ENCODE assay signal across 27 mouse cellular contexts in genomic region chr3:34483934-34484333, GRCm38 (mm10).
DNase-seq lines count a peak whose midpoint lies in the region; ATAC-seq and TF ChIP-seq lines count a peak whose summit lies in the region.
"Had no signal": no experiment of that assay in that cellular context is flagged by ENCODE, and none has a peak within 500 bp of the region (broad histone marks: within the 10 kb centered on the region; RNA-seq: fewer than 3 reads in every experiment).

No protein-coding gene starts in this region.

- WGBS in hindbrain, postnatal 0 days: 50% methylated on average over 3 of the region's 3 CpGs
- WGBS in hindbrain, embryonic 13.5 days: 71% methylated on average over 3 of the region's 3 CpGs
- WGBS in midbrain, embryonic 10.5 days: 63% methylated on average over 3 of the region's 3 CpGs
- WGBS in midbrain, embryonic 16.5 days: 46% methylated on average over 3 of the region's 3 CpGs
- WGBS in midbrain, embryonic 11.5 days: 58% methylated on average over 3 of the region's 3 CpGs
- WGBS in midbrain, embryonic 15.5 days: 40% methylated on average over 3 of the region's 3 CpGs

- ATAC-seq in hindbrain, postnatal 0 days: peak; percentile 22; the same call in 1 of the 2 replicates
- ATAC-seq in hindbrain, embryonic 13.5 days (ENCODE audit: low FRiP score): no peak
- ATAC-seq in midbrain, embryonic 16.5 days: no peak
- ATAC-seq in midbrain, embryonic 11.5 days (ENCODE audit: low FRiP score): peak; percentile 52; the same call in 1 of the 2 replicates
- peak; percentile 53; the same call in 1 of the 2 replicates for ATAC-seq in midbrain, embryonic 15.5 days (replicated peaks)
- ATAC-seq: forebrain, embryonic 16.5 days; hindbrain, embryonic 16.5 days; intestine, postnatal 0 days; Patski had no signal

- no peaks in the 10 kb centered on the region for H3K9me3 ChIP-seq in hindbrain, postnatal 0 days (ENCODE audit: low read length)
- H3K9me3 ChIP-seq in hindbrain, embryonic 13.5 days: no peaks in the 10 kb centered on the region
- H3K9me3 ChIP-seq in midbrain, embryonic 10.5 days (replicated peaks): no peaks in the 10 kb centered on the region
- H3K9me3 ChIP-seq in midbrain, embryonic 16.5 days (replicated peaks; ENCODE audit: control insufficient read depth, low read length, poor library complexity, severe bottlenecking): no peaks in the 10 kb centered on the region
- H3K9me3 ChIP-seq in midbrain, embryonic 11.5 days (ENCODE audit: control insufficient read depth, low read length): no peaks in the 10 kb centered on the region
- no peaks in the 10 kb centered on the region for H3K9me3 ChIP-seq in midbrain, embryonic 15.5 days
- H3K9me3 ChIP-seq: embryonic facial prominence, embryonic 13.5 days; forebrain, embryonic 10.5 days; heart, embryonic 13.5 days; hindbrain, embryonic 10.5 days had no signal

- no peak overlapping the region for H3K4me3 ChIP-seq in hindbrain, postnatal 0 days (ENCODE audit: low read length)
- H3K4me3 ChIP-seq in hindbrain, embryonic 13.5 days: no peak overlapping the region
- H3K4me3 ChIP-seq in midbrain, embryonic 10.5 days: no peak overlapping the region
- H3K4me3 ChIP-seq in midbrain, embryonic 16.5 days (ENCODE audit: low read depth, low read length): no peak overlapping the region
- no peak overlapping the region for H3K4me3 ChIP-seq in midbrain, embryonic 11.5 days (ENCODE audit: low read depth, low read length)
- no peak overlapping the region for H3K4me3 ChIP-seq in midbrain, embryonic 15.5 days
- H3K4me3 ChIP-seq: embryonic facial prominence, embryonic 13.5 days; forebrain, embryonic 10.5 days; heart, embryonic 13.5 days; hindbrain, embryonic 10.5 days; left cerebral cortex, adult 2 months had no signal

- no peaks in the 10 kb centered on the region for H3K27me3 ChIP-seq in hindbrain, postnatal 0 days (ENCODE audit: insufficient read depth, low read length)
- peaks cover 23% of the 10 kb centered on the region; the same call in 1 of the 2 replicates for H3K27me3 ChIP-seq in hindbrain, embryonic 13.5 days
- peaks cover 45% of the 10 kb centered on the region for H3K27me3 ChIP-seq in midbrain, embryonic 10.5 days (ENCODE audit: low read depth, poor library complexity, severe bottlenecking)
- no peaks in the 10 kb centered on the region; the same call in 1 of the 2 replicates for H3K27me3 ChIP-seq in midbrain, embryonic 16.5 days (ENCODE audit: control insufficient read depth, insufficient read depth, low read depth, low read length)
- 0 out of 2 replicates have a peak, but pooled peaks cover 2% of the 10 kb centered on the region for H3K27me3 ChIP-seq in midbrain, embryonic 11.5 days (ENCODE audit: control insufficient read depth, insufficient read depth, low read length)
- H3K27me3 ChIP-seq in midbrain, embryonic 15.5 days (replicated peaks): no peaks in the 10 kb centered on the region
- H3K27me3 ChIP-seq: heart, embryonic 13.5 days had no signal

- no peak overlapping the region for H3K4me2 ChIP-seq in hindbrain, postnatal 0 days (ENCODE audit: low read depth, low read length)
- no peak overlapping the region for H3K4me2 ChIP-seq in hindbrain, embryonic 13.5 days
- H3K4me2 ChIP-seq in midbrain, embryonic 16.5 days (ENCODE audit: low read length): no peak overlapping the region
- H3K4me2 ChIP-seq in midbrain, embryonic 11.5 days: no peak overlapping the region
- no peak overlapping the region for H3K4me2 ChIP-seq in midbrain, embryonic 15.5 days
- H3K4me2 ChIP-seq: embryonic facial prominence, embryonic 13.5 days; heart, embryonic 13.5 days had no signal

- TF ChIP-seq CTCF in hindbrain, postnatal 0 days (IDR thresholded peaks at IDR 0.05; ENCODE audit: low read depth): no peak

- no peak for DNase-seq in hindbrain, postnatal 0 days (ENCODE audit: low spot score)
- DNase-seq in midbrain, embryonic 10.5 days (ENCODE audit: low spot score): peak; percentile 32
- no peak for DNase-seq in midbrain, embryonic 11.5 days (ENCODE audit: low spot score, missing footprints)
- DNase-seq in urinary bladder, postnatal 4 days (ENCODE audit: low spot score in 2 of 2): no peak
- DNase-seq: adrenal gland, postnatal 10 days; cerebellum, adult 11 months; cerebellum, adult 9-10 months; heart, postnatal 14 days; lung, adult 2 months; lung, postnatal 10 days; right cerebral cortex, postnatal 14 days; spleen, adult 18-20 months; thymus, postnatal 4 days had no signal

- H3K4me1 ChIP-seq in hindbrain, postnatal 0 days (ENCODE audit: insufficient read depth, low read length): no peaks in the 10 kb centered on the region
- H3K4me1 ChIP-seq in hindbrain, embryonic 13.5 days (replicated peaks): peaks cover 26% of the 10 kb centered on the region
- H3K4me1 ChIP-seq in midbrain, embryonic 10.5 days: peaks cover 51% of the 10 kb centered on the region
- peaks cover 21% of the 10 kb centered on the region for H3K4me1 ChIP-seq in midbrain, embryonic 16.5 days (ENCODE audit: control insufficient read depth, insufficient read depth, low read length)
- H3K4me1 ChIP-seq in midbrain, embryonic 11.5 days (ENCODE audit: control insufficient read depth, insufficient read depth, low read length): peaks cover 16% of the 10 kb centered on the region; the same call in 1 of the 2 replicates
- peaks cover 26% of the 10 kb centered on the region for H3K4me1 ChIP-seq in midbrain, embryonic 15.5 days

- H3K9ac ChIP-seq in hindbrain, postnatal 0 days (replicated peaks; ENCODE audit: low read length): no peak overlapping the region
- no peak overlapping the region for H3K9ac ChIP-seq in hindbrain, embryonic 13.5 days
- H3K9ac ChIP-seq in midbrain, embryonic 16.5 days (ENCODE audit: low read depth, low read length): no peak overlapping the region
- H3K9ac ChIP-seq in midbrain, embryonic 11.5 days (ENCODE audit: low read length): no peak overlapping the region
- H3K9ac ChIP-seq in midbrain, embryonic 15.5 days: no peak overlapping the region
- H3K9ac ChIP-seq: embryonic facial prominence, embryonic 13.5 days; heart, embryonic 13.5 days; liver, embryonic 14.5 days had no signal

- H3K27ac ChIP-seq in hindbrain, postnatal 0 days: no peak overlapping the region
- no peak overlapping the region for H3K27ac ChIP-seq in hindbrain, embryonic 13.5 days
- H3K27ac ChIP-seq in midbrain, embryonic 10.5 days (replicated peaks): no peak overlapping the region
- no peak overlapping the region for H3K27ac ChIP-seq in midbrain, embryonic 16.5 days (ENCODE audit: low read length)
- no peak overlapping the region for H3K27ac ChIP-seq in midbrain, embryonic 11.5 days (ENCODE audit: low read depth, low read length)
- no peak overlapping the region for H3K27ac ChIP-seq in midbrain, embryonic 15.5 days
- H3K27ac ChIP-seq: embryonic facial prominence, embryonic 13.5 days; forebrain, embryonic 10.5 days; heart, embryonic 13.5 days; hindbrain, embryonic 10.5 days; left cerebral cortex, adult 2 months; liver, embryonic 14.5 days; macrophage had no signal

- no peaks in the 10 kb centered on the region for H3K36me3 ChIP-seq in hindbrain, postnatal 0 days (ENCODE audit: insufficient read depth, low read length)
- no peaks in the 10 kb centered on the region for H3K36me3 ChIP-seq in hindbrain, embryonic 13.5 days
- H3K36me3 ChIP-seq in midbrain, embryonic 10.5 days: no peaks in the 10 kb centered on the region
- no peaks in the 10 kb centered on the region for H3K36me3 ChIP-seq in midbrain, embryonic 16.5 days (ENCODE audit: control insufficient read depth, insufficient read depth, low read length)
- no peaks in the 10 kb centered on the region for H3K36me3 ChIP-seq in midbrain, embryonic 11.5 days (ENCODE audit: control insufficient read depth, insufficient read depth, low read length)
- H3K36me3 ChIP-seq in midbrain, embryonic 15.5 days (replicated peaks): no peaks in the 10 kb centered on the region
- H3K36me3 ChIP-seq: embryonic facial prominence, embryonic 13.5 days; forebrain, embryonic 10.5 days; heart, embryonic 13.5 days; hindbrain, embryonic 10.5 days had no signal

Comparison
In these comparisons a context has a peak if more than half of its experiments do, and no peak if none do; other contexts are left out.
1. ATAC-seq: peak in hindbrain, postnatal 0 days (single experiment), midbrain, embryonic 11.5 days (single experiment) and midbrain, embryonic 15.5 days (single experiment); none in hindbrain, embryonic 13.5 days (single experiment) and midbrain, embryonic 16.5 days (single experiment).